Mouse (Mus musculus): ENCODE data around the gene Hsf5.

The Hsf5 gene

GRCm38 (mm10) chr11:87590841-87591525 is 26.0 kb upstream of the Hsf5 start:
- no peak for DNase-seq

GRCm38 (mm10) chr11:87591526-87592353 is 25.2 kb upstream of the Hsf5 start, which contains the start of gene Mtmr4:
Gene Mtmr4, plus strand, starts transcription at chr11:87592162.
- peak; percentile 100 for DNase-seq

GRCm38 (mm10) chr11:87592354-87592695 is 24.6 kb upstream of the Hsf5 start:
- no peak for DNase-seq

- no peak for DNase-seq
These were observed 24.0 kb upstream of the Hsf5 start for GRCm38 (mm10) chr11:87592713-87593598.

GRCm38 (mm10) chr11:87595327-87595841 is 21.6 kb upstream of the Hsf5 start:
- peak; percentile 93 for DNase-seq

GRCm38 (mm10) chr11:87595976-87596375 is 21.0 kb upstream of the Hsf5 start:
- DNase-seq = peak; percentile 58

- no peak for DNase-seq
These were observed 20.5 kb upstream of the Hsf5 start for GRCm38 (mm10) chr11:87596492-87596891.

- no peak for DNase-seq
These were observed 19.9 kb upstream of the Hsf5 start for GRCm38 (mm10) chr11:87597061-87597460.

- no peak for DNase-seq
These were observed 17.4 kb upstream of the Hsf5 start for GRCm38 (mm10) chr11:87599395-87600089.

GRCm38 (mm10) chr11:87600322-87600853 is 16.6 kb upstream of the Hsf5 start:
- no peak for DNase-seq

- no peak for DNase-seq
These were observed 14.7 kb upstream of the Hsf5 start for GRCm38 (mm10) chr11:87602234-87602633.

GRCm38 (mm10) chr11:87603571-87603970 is 13.4 kb upstream of the Hsf5 start:
- no peak for DNase-seq

- DNase-seq = no peak
These were observed 7.7 kb upstream of the Hsf5 start for GRCm38 (mm10) chr11:87609264-87609663.

- DNase-seq = no peak
These were observed 5.4 kb upstream of the Hsf5 start for GRCm38 (mm10) chr11:87611547-87611946.

- no peak for DNase-seq
These were observed 3.0 kb upstream of the Hsf5 start for GRCm38 (mm10) chr11:87613972-87614371.

- DNase-seq = no peak
These were observed 1.4 kb upstream of the Hsf5 start for GRCm38 (mm10) chr11:87615551-87615950.

- DNase-seq = no peak
These were observed 1.0 kb upstream of the Hsf5 start for GRCm38 (mm10) chr11:87615952-87616351.

GRCm38 (mm10) chr11:87617606-87618005 is 642 bp downstream of the Hsf5 start:
- no peak for DNase-seq

GRCm38 (mm10) chr11:87623160-87623559 is 6.2 kb downstream of the Hsf5 start:
- no peak for DNase-seq

- DNase-seq = no peak
These were observed 12.9 kb downstream of the Hsf5 start for GRCm38 (mm10) chr11:87629859-87630258.

- DNase-seq = no peak
These were observed 21.8 kb downstream of the Hsf5 start for GRCm38 (mm10) chr11:87638793-87639192.

- no peak for DNase-seq
These were observed 22.2 kb downstream of the Hsf5 start for GRCm38 (mm10) chr11:87639206-87639605.
